Mouse (Mus musculus): ENCODE results near the gene Sprr2a3. TPM values are rescaled to one million over a fixed set of nuclear protein-coding genes. Genes with fewer than 3 reads are reported as not detected.
"Not testable (repeated sequence)": the region's sequence is repeated elsewhere in the genome, so short reads cannot be mapped to it uniquely, and the experiment has no call there.

Gene Sprr2a3
- total RNA-seq (2021), result not detected in 2 replicates
- long read RNA-seq, result 0 reads

DNA sequence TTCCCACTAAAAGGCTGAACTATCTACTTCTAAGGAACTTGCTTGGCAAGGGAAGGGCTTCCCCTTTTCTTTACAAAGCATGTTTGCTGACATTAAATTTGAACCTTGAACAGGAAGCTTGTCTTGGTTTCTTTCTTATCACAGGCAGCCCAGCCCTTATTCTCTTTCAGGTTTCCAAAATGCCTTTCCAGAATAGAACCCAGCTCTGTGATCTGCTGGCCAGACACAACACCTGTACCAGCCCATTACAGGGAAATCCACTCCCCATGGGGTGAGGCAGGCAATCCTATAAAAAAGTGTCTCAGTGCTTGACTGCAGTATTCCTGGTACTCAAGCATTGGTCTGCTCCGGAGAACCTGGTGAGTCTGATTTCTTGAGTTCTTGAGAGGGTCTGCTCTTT is at the start of gene Sprr2a3:
Sprr2a3 (plus strand) TSS at position 317 of the 400 bp plus-strand sequence.
- DNase-seq, result not testable (repeated sequence)

DNA sequence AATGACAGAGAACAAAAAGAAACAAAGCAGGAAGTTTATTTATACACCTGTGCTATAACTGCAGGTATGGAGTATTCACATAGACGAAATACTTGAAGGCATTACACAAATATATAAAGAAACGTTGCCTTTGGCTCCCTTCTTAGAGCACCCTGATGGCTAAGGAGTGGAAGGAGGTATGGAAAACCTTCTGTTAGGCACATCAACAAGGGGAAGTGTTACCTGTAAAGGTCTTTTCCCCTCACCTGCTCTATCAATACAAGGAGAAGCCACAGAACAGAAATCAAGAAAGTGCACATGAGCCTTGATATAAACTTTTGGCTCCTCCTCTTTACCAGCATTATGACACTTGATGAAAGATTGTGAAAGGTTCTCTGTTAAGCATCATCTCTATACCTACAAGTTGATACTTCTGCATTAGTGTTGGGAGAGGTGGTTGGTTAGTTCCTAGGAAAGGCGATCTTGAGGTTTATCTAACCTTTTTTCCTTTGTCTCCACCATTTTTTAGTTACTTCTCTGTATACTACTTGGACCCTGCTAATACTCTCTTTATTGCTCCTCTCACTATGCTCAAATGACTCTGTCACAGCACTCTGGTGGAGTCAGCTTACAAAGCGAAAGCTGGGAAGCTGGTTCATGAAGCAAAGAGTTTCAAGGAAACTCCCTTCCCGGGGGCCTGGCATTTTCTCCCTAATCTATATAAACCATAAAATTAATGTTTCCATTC is 48.6 kb upstream of the Sprr2a3 start:
- DNase-seq, result not testable (repeated sequence)

DNA sequence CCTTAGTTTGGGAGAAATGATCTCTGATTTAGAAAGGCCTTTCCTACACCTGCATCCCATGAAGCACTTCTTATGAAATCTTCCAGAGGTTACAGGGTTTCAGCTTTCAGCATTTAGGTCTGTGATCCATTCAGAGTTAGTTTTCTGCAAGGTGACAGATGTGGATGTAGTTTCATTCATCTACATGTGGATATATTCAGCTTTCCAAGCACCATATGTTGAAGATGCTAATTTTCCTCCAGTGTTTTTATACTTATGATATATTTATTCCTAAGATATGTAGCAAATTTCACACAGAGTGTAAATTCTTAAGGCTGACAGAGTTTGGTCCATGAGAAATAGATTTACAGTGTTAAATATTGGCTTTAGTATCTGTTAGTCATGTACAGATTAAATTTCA is 46.5 kb upstream of the Sprr2a3 start:
- not testable (repeated sequence) for DNase-seq

- not testable (repeated sequence) for DNase-seq
Measured at GRCm38 (mm10) chr3:92239197-92239596, 46.0 kb upstream of the Sprr2a3 start.

GRCm38 (mm10) chr3:92244833-92245232 is 40.4 kb upstream of the Sprr2a3 start:
- not testable (repeated sequence) for DNase-seq

DNA sequence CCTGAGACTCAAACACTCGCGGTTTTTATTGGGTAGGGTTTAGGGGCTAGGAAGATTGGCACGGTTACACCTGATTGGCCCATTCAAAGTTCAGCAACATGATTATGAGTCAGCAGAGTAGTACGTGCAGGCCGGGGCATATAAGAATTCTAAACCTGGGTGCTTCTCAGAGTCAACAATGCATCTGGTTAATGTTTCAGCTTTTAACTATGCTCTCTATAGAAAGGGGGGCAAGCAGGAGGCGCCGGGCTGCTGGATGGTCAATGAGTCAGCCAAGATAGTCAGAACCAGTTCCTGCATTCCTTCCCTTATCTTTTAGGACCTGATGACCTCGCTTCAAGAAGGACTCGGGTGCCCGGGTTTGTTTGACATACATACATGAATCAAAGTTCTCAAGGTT is 39.0 kb upstream of the Sprr2a3 start:
- DNase-seq, result not testable (repeated sequence)

DNA sequence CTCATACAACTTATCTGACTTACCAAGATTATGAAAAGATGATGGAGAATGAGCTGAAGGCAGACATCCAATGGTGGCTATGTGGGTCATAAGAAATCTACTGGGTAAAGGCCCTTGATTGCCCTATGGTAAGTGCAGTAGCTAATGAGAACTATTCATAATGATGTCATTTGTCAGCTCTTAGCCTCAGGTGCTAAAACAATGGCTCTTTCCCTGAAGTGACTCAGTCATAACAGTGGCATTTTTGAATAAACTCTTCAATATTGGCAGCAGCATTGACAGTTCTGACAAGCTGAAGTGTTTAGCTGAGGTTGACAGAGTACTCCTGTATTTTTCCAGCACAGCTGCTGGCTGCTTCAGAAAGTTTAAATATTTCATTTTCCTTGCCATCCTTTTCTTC is 36.7 kb upstream of the Sprr2a3 start:
- DNase-seq, result not testable (repeated sequence)

- not testable (repeated sequence) for DNase-seq
Measured at GRCm38 (mm10) chr3:92250450-92250849, 34.8 kb upstream of the Sprr2a3 start.

- not testable (repeated sequence) for DNase-seq
Measured at GRCm38 (mm10) chr3:92253860-92254259, 31.4 kb upstream of the Sprr2a3 start.

DNA sequence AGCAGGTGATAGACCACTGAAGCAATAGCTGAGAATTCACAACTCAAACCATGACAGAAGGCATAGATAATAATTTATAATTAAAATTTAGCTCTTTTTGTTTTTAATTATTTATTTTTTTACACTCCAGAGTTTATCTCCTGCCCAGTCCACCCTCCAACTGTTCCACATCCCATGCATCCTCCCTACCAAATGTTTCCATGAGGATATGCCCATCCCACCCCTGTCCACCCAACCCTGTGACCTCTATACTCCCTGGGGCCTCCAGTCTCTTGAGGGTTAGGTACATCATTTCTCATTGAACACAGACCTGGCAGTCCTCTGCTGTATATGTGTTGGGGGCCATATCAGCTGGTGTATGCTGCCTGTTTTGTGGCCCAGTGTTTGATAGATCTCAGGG is 26.7 kb upstream of the Sprr2a3 start:
- DNase-seq, result not testable (repeated sequence)

- DNase-seq, result not testable (repeated sequence)
Measured at GRCm38 (mm10) chr3:92263462-92263861, 21.8 kb upstream of the Sprr2a3 start.

- not testable (repeated sequence) for DNase-seq
Measured at GRCm38 (mm10) chr3:92271414-92271985, 13.7 kb upstream of the Sprr2a3 start.

DNA sequence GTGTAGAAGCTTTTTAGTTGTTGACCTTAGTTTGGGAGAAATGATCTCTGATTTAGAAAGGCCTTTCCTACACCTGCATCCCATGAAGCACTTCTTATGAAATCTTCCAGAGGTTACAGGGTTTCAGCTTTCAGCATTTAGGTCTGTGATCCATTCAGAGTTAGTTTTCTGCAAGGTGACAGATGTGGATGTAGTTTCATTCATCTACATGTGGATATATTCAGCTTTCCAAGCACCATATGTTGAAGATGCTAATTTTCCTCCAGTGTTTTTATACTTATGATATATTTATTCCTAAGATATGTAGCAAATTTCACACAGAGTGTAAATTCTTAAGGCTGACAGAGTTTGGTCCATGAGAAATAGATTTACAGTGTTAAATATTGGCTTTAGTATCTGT is 11.7 kb upstream of the Sprr2a3 start:
- DNase-seq, result not testable (repeated sequence)

DNA sequence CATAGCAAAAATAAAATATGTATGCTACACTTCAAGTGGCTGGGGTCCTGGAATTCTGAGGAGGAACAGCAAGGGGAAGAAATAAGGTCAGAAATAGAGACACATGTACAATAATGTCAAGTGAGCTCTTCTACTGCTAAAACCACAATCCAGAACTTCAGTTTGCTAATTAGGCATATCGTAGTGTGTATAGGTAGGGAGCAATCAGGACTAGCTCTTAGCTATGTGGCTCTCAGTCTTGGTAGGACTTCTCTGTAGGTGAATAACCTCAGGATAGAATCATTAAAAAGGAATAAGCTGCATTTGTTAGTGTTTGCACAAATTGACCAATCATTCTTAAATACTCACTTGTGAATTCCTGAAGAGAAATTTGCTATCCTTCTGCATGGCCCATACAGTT is 11.2 kb upstream of the Sprr2a3 start:
- DNase-seq, result not testable (repeated sequence)

DNA sequence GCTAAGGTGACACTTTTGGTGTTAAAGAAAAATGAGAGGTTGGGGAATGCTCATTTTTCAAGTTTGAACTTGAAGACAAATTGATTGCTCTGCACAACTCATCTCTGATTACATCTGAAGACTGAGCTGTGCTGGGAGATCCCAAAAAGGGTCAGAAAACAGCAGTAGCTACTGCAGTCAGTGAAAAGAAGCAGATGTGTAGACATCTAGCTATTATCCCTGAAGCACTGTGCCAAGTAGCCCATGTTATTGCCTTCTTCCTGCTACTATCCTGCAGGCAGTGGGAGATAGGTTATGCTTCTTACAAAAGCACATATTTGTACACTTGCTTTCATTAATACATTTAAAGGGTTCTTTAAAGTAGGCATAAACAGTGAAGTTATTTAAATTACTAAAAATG is 5.6 kb upstream of the Sprr2a3 start:
- not testable (repeated sequence) for DNase-seq

DNA sequence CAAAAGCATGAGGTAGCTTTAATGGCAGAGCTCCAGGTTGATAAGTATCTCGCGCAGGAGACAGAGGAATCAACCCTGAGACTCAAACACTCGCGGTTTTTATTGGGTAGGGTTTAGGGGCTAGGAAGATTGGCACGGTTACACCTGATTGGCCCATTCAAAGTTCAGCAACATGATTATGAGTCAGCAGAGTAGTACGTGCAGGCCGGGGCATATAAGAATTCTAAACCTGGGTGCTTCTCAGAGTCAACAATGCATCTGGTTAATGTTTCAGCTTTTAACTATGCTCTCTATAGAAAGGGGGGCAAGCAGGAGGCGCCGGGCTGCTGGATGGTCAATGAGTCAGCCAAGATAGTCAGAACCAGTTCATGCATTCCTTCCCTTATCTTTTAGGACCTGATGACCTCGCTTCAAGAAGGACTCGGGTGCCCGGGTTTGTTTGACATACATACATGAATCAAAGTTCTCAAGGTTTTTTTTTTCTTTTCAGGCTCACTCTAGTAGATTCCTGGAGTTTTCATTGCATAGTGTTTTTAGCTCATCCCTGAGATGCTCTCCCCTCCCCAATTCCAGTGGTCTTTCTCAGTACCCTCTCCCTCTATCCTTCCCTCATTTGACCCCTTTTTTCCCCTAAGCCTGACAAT is 4.1 kb upstream of the Sprr2a3 start:
- not testable (repeated sequence) for DNase-seq

GRCm38 (mm10) chr3:92288489-92288888 is 3.3 kb downstream of the Sprr2a3 start:
- DNase-seq, result not testable (repeated sequence)

GRCm38 (mm10) chr3:92307406-92307805 is 22.2 kb downstream of the Sprr2a3 start:
- DNase-seq, result no peak

- DNase-seq, result no peak
Measured at GRCm38 (mm10) chr3:92316320-92316719, 31.1 kb downstream of the Sprr2a3 start, which contains the start of gene Sprr2b. Sprr2b (plus strand) TSS chr3:92316620.

- DNase-seq, result no peak
Measured at GRCm38 (mm10) chr3:92317384-92317783, 32.2 kb downstream of the Sprr2a3 start.

DNA sequence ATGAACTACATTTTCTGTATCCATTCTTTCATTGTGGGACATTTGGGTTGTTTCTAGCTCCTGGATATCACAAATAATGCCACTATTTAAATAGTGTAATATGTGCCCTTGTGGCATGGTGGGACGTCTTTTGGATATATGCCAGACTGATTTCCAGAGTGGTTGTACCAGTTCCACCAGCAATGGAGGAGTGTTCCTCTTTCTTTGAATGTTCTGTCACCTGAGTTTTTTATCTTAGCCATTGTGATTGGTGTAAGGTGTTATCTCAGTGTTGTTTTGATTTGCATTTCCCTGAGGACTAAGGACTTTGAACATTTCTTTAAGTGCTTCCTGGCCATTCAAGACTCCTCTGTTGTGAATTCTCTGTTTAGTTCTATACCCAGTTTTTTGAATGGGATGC is 51.1 kb downstream of the Sprr2a3 start:
- DNase-seq, result no peak

GRCm38 (mm10) chr3:92338840-92339239 is 53.6 kb downstream of the Sprr2a3 start, which contains the start of gene Sprr2d:
Sprr2d (plus strand) TSS chr3:92339140.
- no peak for DNase-seq

Measured in adrenal gland, postnatal 25 days (tissue).